Mouse (Mus musculus): ENCODE data around the gene Gk2.

Gene Gk2

DNA sequence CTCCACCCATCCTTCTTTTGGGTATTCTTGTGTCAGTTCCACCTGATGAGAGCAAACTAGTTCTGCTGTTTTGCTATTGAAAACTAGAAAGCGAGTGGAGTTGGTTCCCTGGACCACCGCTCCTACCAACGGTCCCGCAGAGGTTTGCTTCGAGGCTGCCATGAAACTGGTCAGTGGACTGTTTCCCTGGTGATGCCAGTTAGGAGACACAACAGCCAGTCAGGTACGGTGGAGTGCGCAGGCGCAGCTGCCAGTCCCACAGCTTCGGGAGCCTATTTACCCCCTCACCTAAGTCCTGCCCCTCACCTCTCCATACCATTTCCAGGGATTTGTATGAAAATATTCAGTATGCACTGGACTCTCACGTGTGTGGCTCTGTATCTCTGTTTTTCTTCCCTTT is at the start of gene Gk2:
TSS of gene Gk2 (minus strand) at position 206 of the 400 bp plus-strand sequence.
- DNase-seq (ENCODE audit: low read depth), result no peak

DNA sequence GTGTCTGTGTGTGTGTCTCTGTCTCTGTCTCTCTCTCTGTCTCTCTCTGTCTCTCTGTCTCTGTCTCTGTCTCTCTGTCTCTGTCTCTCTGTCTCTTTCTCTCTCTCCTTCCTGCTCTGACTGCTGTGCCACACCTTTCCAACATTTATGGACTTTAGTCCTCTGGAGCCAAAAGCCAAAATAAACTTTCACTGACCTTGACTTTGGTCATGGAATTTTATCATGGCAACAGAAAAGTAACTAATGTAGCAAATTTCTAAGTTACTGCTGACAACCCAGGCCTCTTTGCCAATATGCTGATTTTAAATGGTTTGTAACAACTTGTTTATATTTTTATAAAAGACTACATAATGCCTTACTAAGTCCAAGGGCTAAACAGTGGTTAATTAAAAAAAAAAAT is 41.2 kb upstream of the Gk2 start:
- DNase-seq (ENCODE audit: low read depth), result no peak

DNA sequence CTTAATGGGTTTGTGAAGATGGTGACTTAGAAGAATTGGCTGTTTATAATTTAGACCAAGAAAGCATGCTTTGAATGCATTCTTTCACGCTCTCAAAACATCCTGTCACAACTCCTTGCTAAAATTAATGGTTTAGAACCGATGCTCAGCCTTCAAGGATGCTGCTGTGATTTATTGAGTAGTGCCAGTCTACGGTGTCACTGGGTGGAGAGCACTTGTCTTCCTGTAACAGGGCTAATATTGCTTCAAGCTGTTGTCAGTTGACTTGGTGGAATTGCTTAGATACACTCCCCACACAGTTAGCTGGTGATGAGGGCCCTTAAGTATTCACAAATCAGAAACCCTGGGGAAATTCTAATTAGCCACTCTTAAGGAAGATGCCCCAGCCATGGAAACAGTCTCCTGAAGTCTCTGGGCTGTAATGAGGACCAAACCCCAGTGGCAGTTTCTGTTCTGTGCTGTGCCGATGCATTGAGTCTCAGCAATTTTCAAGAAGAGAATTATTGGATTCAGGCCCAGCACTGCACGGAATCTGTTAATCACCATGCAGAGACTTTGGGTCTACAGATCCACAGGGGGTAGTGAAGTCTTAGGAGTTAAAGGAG is 38.8 kb upstream of the Gk2 start:
- DNase-seq (ENCODE audit: low read depth), result no peak

DNA sequence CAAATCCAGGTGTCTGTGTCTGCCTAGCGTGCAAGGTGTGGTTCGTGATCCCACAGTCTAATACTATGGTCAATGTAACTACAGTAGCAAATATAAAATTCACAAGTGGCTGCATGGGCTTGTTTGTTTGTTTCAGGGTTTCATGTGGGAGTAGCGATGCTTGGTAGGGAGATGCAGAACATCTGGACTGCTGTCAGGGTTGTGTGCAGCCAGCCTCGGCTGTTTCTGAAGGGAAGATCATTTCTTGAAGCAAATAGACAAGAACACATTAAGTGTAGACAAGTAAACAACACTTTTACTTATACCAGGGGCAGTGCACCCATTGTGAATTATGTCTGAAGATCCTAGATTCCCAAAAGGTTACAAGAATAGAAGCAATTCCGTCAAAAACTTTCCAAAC is 36.6 kb upstream of the Gk2 start:
- no peak for DNase-seq (ENCODE audit: low read depth)

DNA sequence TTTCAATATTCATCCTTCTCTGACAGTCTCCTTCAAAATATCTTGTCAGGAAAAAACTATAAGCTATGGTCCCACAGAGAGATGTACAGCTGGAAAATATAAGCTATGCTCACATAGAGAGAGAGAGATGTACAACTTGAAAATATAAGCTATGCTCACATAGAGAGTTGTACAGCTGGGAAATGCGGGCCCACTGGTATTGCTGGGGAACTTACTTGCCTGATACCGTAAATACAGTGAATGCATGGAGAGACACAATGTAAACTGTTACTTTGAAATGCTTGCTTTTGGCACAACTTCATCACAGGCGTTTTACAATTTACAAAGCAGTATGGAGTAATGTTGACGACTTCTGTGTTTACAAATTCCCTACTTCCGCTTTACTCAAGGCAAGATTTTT is 29.3 kb upstream of the Gk2 start:
- DNase-seq (ENCODE audit: low read depth), result no peak

DNA sequence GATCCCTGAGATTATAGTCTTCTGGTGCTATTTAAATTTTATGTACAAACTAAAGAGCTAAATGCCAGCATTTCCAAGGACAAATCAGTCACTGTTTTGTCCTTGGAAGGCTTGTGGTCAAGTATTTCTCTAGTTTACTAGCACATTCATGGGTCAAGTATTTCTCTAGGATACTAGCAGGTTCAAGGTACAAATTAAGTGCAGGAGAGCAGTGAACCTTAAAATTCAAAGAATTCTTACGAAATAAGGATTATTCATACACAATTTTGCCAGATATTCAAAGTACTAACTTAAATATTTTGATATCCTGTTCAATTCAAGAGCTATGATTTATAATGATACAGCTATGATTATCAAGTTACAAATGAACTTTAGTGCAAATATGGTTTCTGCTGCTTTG is 23.2 kb upstream of the Gk2 start:
- DNase-seq (ENCODE audit: low read depth), result no peak

DNA sequence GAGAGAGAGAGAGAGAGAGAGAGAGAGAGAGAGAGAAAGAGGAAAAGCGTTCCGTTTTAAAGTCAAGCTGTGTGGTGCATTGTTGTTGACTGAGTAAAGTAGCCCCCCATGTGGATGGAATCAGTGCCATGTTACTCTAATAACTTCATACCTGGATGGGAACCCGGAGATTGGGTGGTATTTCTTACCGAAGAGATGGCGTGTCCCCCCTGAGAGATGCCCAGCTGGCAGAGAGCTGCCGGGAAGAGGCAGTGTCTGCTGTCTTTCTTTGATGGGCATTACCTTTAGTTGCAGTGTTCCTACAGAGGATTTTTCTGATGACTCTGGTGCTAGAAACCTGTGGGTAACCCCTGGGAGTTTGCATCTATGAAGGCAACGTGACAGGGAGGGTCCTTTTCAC is 10.4 kb upstream of the Gk2 start:
- DNase-seq (ENCODE audit: low read depth), result no peak

DNA sequence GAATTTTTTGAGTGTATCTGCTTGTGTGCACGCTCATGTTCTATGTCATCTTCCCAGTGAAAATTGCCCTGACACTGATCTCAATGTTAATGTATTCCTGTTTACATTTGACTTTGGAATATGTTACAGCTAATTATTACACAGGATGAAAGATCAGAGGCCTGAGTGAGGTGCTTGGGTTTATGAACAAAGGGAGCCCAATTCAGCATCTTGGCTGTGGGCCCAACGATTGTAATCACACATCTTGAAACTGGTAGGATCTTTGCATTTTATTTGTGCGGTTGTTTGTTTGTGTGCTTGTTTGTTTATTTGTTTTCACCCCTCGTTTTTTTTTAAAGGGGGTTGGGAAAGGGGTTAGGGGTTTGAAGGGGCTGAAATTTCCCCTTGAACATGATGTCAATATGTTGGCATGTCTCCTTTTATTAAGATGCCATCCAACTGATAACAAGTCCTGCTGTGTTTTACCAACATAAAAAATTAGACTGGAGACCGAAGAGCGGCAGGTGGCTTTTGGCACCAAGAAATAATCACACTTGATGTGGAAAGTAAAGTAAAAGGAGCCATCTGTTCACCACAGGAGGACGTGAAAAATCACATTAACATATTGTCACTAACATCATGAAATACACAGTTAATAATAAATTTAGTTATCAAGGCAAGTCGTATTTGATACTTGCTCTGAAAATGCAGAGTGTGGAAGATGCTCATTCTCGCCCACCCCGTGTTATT is 9.8 kb upstream of the Gk2 start:
- DNase-seq (ENCODE audit: low read depth), result no peak

DNA sequence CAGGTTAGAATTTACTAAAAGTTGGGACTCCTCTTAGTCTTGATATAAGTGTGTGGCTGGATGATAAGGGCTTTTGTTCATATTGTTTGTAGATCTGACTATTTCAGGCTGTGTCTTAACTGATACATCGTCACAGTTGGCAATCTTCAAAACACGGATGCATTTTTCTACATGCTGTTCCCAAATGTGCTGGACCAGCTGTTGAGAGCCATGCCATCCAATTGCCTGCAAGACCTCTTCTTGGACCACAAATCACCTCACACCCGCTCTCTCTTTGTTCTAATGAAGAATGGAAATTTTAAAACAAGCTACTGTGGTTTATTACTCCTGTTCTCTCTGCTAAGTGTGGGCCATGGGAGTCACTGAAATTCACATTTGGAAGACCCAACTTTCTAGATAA is 9.1 kb upstream of the Gk2 start:
- no peak for DNase-seq (ENCODE audit: low read depth)

DNA sequence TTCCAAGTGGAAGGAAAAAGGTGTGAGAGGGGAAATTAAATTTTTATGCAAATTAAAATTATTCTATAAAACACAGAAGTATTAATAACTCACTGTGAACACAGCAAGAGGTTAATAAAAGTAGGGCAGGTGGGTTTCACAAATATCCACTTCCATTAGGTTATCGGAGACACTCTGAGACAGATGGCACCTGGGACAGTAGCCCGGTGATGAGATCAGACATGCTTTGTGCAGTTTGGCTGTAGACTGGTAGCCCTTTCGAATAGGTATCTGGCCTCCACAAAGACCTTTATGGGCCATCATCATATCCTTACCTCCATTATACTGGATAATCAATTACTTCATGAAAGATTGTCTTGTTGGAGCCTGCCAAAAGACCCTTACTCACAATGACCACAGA is 6.0 kb upstream of the Gk2 start:
- no peak for DNase-seq (ENCODE audit: low read depth)

DNA sequence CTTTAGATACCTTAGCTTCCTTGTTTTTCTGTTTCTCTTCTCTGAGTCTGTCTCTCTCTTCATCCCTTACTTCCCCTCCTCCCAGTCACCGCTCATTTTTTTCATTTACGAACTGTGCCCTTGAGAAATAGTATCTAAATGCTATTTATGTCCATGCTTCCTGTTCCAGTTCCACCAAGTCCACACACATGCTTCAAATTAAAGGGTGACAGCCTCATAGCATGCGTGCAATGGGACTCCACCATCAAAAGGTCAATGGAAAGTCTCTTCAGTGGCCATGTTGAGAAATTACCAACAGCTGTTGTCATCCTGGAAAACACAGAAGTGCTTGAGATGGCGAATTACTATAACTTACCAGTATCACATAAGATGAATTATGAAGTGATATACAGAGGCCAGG is 5.4 kb downstream of the Gk2 start:
- DNase-seq (ENCODE audit: low read depth), result no peak

DNA sequence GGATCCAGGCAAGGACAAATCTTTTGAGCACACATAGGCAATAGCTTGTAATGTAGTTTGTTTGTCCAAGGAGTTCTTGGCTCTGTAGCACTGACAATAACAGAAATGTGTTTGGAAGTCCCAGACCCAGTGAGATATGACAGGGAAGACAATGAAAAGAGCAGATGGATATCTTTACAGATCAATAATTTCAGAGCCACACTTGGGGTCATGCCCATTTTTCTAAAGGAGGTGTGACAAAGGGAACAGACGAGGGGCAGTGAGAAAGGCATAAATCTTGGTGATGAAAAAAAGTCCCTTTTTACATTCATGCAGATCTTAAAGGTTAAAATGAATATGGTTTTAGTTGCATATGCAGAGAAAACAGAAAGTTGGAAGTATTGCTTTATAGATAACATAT is 12.6 kb downstream of the Gk2 start:
- DNase-seq (ENCODE audit: low read depth), result no peak

DNA sequence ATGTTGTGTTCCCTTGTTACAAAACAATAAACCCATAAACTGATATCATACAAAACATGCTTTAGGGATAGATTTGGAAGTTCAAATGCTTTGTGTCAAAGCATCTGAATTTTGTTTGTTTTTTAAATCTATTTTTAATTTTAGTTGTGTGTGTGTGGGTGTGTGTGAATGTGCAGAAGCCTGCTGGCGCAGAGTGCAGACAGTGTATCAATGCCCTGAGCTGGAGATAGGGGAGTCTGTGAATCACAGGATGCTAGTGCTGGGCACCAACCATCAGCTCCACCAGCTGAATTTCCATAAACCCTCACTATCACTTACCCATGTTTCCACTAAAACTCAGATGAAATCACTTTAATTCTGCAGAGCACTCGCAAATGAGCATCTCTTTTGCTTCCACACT is 24.3 kb downstream of the Gk2 start:
- DNase-seq (ENCODE audit: low read depth), result no peak

DNA sequence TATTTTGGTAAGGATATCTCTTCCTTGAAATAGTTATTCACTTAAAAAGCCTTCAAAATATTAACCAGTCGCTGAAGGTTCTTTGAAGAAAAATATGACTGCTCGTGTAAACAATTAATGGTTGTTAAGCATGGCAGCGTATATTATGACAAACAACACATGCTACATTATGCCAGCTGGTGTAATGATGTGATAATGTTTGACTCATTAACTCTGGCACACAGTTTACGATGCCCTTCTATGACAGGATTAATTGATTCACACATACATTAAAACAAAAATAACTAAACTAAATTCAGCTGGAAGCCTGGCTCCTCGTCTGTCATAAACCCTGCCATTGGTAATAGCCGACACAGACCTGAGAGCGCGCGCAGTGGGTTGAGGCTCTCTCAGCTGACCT is 26.8 kb downstream of the Gk2 start:
- DNase-seq (ENCODE audit: low read depth), result no peak

DNA sequence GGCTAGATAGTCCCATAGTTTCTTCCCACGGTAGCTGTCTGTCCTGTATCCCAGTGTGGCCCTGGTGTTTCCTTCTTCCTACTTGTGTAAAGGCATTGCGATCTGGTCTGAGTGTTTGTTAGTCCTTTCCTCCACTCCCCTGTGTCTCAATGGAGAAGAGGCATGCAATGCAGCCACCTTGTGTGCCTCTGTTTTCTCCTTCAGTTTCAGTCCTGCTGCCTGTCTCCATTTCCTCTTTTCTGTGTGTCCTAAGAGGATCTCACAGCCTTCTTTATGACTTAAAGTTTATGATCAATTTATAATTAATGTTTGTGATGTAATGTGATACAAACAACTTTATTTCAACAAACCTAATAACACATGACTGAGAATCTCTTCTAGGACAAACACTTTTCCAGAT is 35.2 kb downstream of the Gk2 start:
- no peak for DNase-seq (ENCODE audit: low read depth)

DNA sequence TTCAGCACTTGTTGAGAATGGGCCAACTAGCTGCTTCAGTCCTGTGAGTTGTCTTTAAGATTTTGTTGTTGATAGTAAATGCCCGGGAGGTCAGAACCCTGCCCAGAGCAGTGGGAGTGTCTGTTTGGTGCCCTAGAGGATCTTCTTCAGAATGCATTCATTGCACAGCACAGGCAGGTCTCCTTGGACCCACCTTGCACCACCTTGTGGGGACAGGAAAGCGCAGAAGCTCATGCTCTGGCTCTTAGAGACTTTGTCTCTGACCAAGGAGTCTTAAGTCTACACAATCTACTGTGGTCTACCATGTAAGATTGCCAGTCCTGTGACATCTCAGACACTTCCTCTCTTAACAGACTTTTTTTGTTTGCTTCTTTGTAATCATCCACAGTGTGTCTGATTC is 39.6 kb downstream of the Gk2 start:
- DNase-seq (ENCODE audit: low read depth), result no peak

DNA sequence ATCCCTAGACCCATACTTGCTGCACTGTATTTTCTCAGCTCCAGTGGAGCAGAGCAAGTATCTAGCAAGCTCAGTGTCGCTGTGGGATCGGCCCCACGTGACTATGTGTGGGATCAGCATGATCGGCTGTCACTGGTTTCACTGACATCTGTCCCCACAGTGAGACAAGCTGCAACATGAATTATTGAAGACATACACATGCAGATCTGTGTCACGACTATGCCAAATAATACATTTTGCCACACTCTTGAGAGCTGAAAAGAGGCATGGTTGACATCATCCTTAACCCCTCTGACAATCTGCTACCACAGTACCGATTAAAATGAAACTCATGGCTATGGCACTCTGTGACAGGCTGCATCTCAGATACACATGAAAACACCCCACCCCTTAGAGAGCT is 41.0 kb downstream of the Gk2 start:
- DNase-seq (ENCODE audit: low read depth), result no peak

DNA sequence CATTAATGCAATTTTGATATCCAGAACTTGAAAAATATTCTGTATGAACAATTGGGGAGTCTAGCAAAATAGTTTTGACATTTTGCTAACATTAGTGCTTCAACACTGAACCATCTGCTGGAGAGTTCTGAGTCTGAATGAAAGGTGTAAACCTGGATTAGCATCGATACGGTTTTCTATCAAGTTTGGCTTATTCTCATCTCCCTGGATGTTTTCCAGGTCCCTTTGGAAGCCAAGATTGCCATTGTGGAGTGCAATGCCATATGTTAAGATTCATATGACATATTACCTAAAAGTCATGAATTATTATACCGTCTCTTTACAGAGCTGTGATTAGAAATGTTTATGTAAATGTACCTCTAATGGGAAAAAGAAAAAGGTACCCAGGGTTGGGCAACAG is 43.1 kb downstream of the Gk2 start:
- no peak for DNase-seq (ENCODE audit: low read depth)

DNA sequence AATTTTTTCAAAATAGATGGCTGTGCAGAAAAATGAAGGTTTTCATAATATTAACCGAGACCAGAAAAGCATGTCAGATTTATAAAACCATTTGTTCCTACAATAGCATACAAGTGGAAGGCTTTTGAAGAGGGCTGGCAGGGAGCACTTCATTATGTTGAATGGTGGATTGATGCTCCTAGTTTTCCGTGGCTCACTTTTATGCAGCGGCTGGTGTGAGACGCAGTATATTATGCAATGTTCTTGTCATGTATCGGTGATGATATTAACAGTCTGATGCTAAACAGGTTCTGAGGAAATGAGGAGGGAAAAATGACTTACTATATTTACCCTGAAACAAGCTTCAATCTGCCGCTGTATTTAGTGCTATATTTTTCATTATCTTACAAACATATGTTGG is 46.6 kb downstream of the Gk2 start:
- no peak for DNase-seq (ENCODE audit: low read depth)

DNA sequence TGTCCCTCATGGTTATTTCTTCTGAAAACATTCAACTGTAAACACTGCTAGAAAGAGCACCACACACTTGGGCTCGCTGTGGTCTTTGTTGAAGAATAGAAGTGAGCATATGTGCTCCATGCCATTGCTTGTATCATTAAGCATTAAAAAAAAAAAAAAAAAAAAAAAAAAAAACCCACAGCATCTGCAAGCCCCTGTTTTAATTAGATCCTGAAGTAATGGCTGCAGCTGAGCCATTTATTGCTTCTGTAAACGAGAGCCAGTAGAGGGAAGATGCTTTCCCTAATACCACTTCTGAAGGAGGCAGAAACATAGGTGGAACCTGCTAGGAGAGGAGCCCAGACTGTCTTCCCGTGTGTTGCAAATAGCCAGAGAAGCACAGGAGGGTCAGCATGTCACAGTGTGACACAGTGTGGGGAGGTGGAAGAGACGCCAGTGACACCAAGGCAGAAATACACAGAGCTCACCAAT is 47.6 kb downstream of the Gk2 start:
- DNase-seq (ENCODE audit: low read depth), result no peak

Data from induced T-regulatory cell, adult 2 months (primary cell).